Mouse (Mus musculus) spleen, adult 2 months (tissue): ENCODE measurements at regions not wholly inside any gene's neighbourhood (a gene's known extent, or its start where the extent isn't known, plus 50 kb on each side); places are given as distances from the start of the nearest gene placed in this dataset.

Experiments
- CTCF ChIP-seq: fragments of 200-500 bp; IDR thresholded peaks from 2 replicates; pipeline ENCODE4 v1.5.1; 2011; ENCODE audit warnings: mild to moderate bottlenecking, inconsistent platforms; ENCODE audit not compliant: insufficient read depth, insufficient read length, insufficient replicate concordance; ENCODE audit errors: extremely low read depth
- POLR2A ChIP-seq: fragments of 200-500 bp; IDR thresholded peaks from 2 replicates; pipeline ENCODE4 v1.6.1; 2011; ENCODE audit warnings: low read depth, low read length, inconsistent platforms

GRCm38 (mm10) chr15:67245658-67246268, 745.1 kb upstream of the Lrrc6 start:
- no peak for TF ChIP-seq CTCF
- TF ChIP-seq POLR2A, result no peak
